22 mouse cellular contexts compared by ENCODE assay signal in genomic region chr2:115613830-115614520, GRCm38 (mm10).
"Had no signal": no experiment of that assay in that cellular context is flagged by ENCODE, and none has a peak within 500 bp of the region (broad histone marks: within the 10 kb centered on the region; RNA-seq: fewer than 3 reads in every experiment).

No protein-coding gene starts in this region.

- H3K4me3 ChIP-seq: kidney, embryonic 15.5 days; limb, embryonic 12.5 days; limb, embryonic 15.5 days; midbrain, embryonic 13.5 days; neural tube, embryonic 13.5 days had no signal

- H3K27ac ChIP-seq: kidney, embryonic 15.5 days; limb, embryonic 12.5 days; limb, embryonic 15.5 days; liver, embryonic 14.5 days; macrophage; midbrain, embryonic 13.5 days; neural tube, embryonic 13.5 days had no signal

- DNase-seq: kidney, adult 11 months; kidney, adult 8-10 months; kidney, postnatal 10 days; kidney, postnatal 36 days; layer of hippocampus, postnatal 36 days; left cerebral cortex, postnatal 4 days; liver, postnatal 0 days; lung, embryonic 14.5 days; right cerebral cortex, adult 18-20 months; right cerebral cortex, postnatal 14 days; right cerebral cortex, postnatal 4 days; thymus, adult 18-20 months; thymus, postnatal 36 days had no signal

- H3K9me3 ChIP-seq: kidney, embryonic 15.5 days; limb, embryonic 12.5 days; limb, embryonic 15.5 days; midbrain, embryonic 13.5 days; neural tube, embryonic 13.5 days had no signal

- H3K4me2 ChIP-seq: kidney, embryonic 15.5 days; limb, embryonic 12.5 days; limb, embryonic 15.5 days; liver, embryonic 11.5 days; lung, embryonic 14.5 days; midbrain, embryonic 13.5 days; neural tube, embryonic 13.5 days had no signal

- H3K27me3 ChIP-seq: kidney, embryonic 15.5 days; limb, embryonic 12.5 days; limb, embryonic 15.5 days; midbrain, embryonic 13.5 days; neural tube, embryonic 13.5 days had no signal

- H3K36me3 ChIP-seq: kidney, embryonic 15.5 days; limb, embryonic 12.5 days; limb, embryonic 15.5 days; midbrain, embryonic 13.5 days; neural tube, embryonic 13.5 days had no signal

- H3K9ac ChIP-seq: kidney, embryonic 15.5 days; limb, embryonic 12.5 days; limb, embryonic 15.5 days; liver, embryonic 14.5 days; liver, postnatal 0 days; lung, embryonic 14.5 days; midbrain, embryonic 13.5 days; neural tube, embryonic 13.5 days had no signal

- ATAC-seq: liver, postnatal 0 days; lung, postnatal 0 days; midbrain, embryonic 13.5 days had no signal

- H3K4me1 ChIP-seq: kidney, embryonic 15.5 days; limb, embryonic 12.5 days; limb, embryonic 15.5 days; midbrain, embryonic 13.5 days; neural tube, embryonic 13.5 days had no signal
